Mouse (Mus musculus): ENCODE data around the gene Calr3.

Calr3 gene

GRCm38 (mm10) chr8:72434952-72435351, 8.7 kb downstream of the Calr3 start:
- DNase-seq: no peak

- no peak for DNase-seq
Measured at GRCm38 (mm10) chr8:72429676-72430075, 14.0 kb downstream of the Calr3 start.

GRCm38 (mm10) chr8:72422926-72423325, 20.7 kb downstream of the Calr3 start:
- DNase-seq: no peak

GRCm38 (mm10) chr8:72421362-72422335, 22.0 kb downstream of the Calr3 start, which contains the start of gene Eps15l1:
Eps15l1 (minus strand) TSS chr8:72421460.
- DNase-seq: peak; percentile 99

GRCm38 (mm10) chr8:72420571-72421361, 22.9 kb downstream of the Calr3 start:
- DNase-seq: no peak

GRCm38 (mm10) chr8:72418073-72418472, 25.6 kb downstream of the Calr3 start:
- DNase-seq: no peak

- DNase-seq: no peak
Measured at GRCm38 (mm10) chr8:72415252-72415651, 28.4 kb downstream of the Calr3 start.

GRCm38 (mm10) chr8:72413839-72414238, 29.8 kb downstream of the Calr3 start:
- no peak for DNase-seq

- DNase-seq: no peak
Measured at GRCm38 (mm10) chr8:72409443-72409842, 34.2 kb downstream of the Calr3 start.

GRCm38 (mm10) chr8:72407878-72408277, 35.8 kb downstream of the Calr3 start:
- DNase-seq: no peak

GRCm38 (mm10) chr8:72402981-72403380, 40.7 kb downstream of the Calr3 start:
- no peak for DNase-seq

GRCm38 (mm10) chr8:72401381-72401780, 42.3 kb downstream of the Calr3 start:
- DNase-seq: no peak

GRCm38 (mm10) chr8:72385737-72386136, 57.9 kb downstream of the Calr3 start:
- DNase-seq: no peak

GRCm38 (mm10) chr8:72382395-72382794, 61.3 kb downstream of the Calr3 start:
- no peak for DNase-seq

- no peak for DNase-seq
Measured at GRCm38 (mm10) chr8:72380656-72381055, 63.0 kb downstream of the Calr3 start.

GRCm38 (mm10) chr8:72376900-72377299, 66.8 kb downstream of the Calr3 start:
- no peak for DNase-seq

- no peak for DNase-seq
Measured at GRCm38 (mm10) chr8:72376309-72376708, 67.4 kb downstream of the Calr3 start.

GRCm38 (mm10) chr8:72375161-72375560, 68.5 kb downstream of the Calr3 start:
- no peak for DNase-seq

All from layer of hippocampus, adult 9-11 months (tissue).